Mouse (Mus musculus): ENCODE measurements around the gene Mcur1.

DNA sequence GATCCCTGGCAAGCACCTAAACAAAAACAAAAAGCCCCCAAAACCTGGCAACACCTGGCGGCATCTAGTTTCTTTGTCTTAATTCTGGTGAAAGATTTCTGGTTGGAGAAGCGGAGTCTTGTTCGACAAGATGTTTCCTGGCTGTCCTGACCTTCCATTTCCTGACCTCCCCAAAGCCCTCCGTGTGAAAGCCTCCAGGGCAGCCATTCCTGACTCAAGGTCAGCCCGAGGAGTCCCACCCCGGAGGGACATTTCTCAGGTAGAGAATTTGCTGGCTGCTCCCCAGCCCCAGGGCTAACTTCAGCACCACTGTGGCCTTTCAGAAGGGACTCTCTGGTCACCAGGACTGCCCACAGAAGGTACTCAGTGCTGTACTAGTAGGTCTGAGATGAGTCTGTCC, 22.1 kb downstream of the Mcur1 start:
- TF ChIP-seq CTCF (IDR thresholded peaks at IDR 0.05), result no peak
- no peak for TF ChIP-seq EP300 (IDR thresholded peaks at IDR 0.05; ENCODE audit: insufficient read depth, low read depth, low read length)

Data from heart, adult 2 months (tissue).